ENCODE assay signal across 8 mouse cellular contexts in genomic region chr12:86037235-86037921, GRCm38 (mm10). TPM values are rescaled to one million over a fixed set of nuclear protein-coding genes. Genes with fewer than 3 reads are reported as not detected.
DNase-seq lines count a peak whose midpoint lies in the region; ATAC-seq and TF ChIP-seq lines count a peak whose summit lies in the region.
"Had no signal": no experiment of that assay in that cellular context is flagged by ENCODE, and none has a peak within 500 bp of the region (broad histone marks: within the 10 kb centered on the region; RNA-seq: fewer than 3 reads in every experiment).

No protein-coding gene starts in this region.

- DNase-seq in intestine, embryonic 14.5 days (ENCODE audit: low spot score) = peak; percentile 54
- DNase-seq in embryo, embryonic 9.5 days (ENCODE audit: extremely low spot score) = peak; percentile 47
- peak; percentile 51 for DNase-seq in neural tube, embryonic 11.5 days (ENCODE audit: low spot score)
- no peak for DNase-seq in thymus, postnatal 10 days (ENCODE audit: low spot score in 2 of 2)
- DNase-seq: cerebellum, postnatal 36 days had no signal

- peak overlapping the region; percentile 43; the same call in 1 of the 2 replicates for H3K27ac ChIP-seq in intestine, embryonic 14.5 days (ENCODE audit: low read depth)
- no peak overlapping the region for H3K27ac ChIP-seq in intestine, postnatal 0 days (ENCODE audit: low read depth, low read length)
- peak overlapping the region; percentile 53 for H3K27ac ChIP-seq in hindbrain, embryonic 13.5 days
- peak overlapping the region; percentile 42 for H3K27ac ChIP-seq in neural tube, embryonic 11.5 days (ENCODE audit: low read depth, low read length)

- H3K9me3 ChIP-seq in intestine, embryonic 14.5 days (ENCODE audit: control insufficient read depth, low read length) = no peaks in the 10 kb centered on the region
- H3K9me3 ChIP-seq in intestine, postnatal 0 days (ENCODE audit: control insufficient read depth) = no peaks in the 10 kb centered on the region
- no peaks in the 10 kb centered on the region for H3K9me3 ChIP-seq in hindbrain, embryonic 13.5 days
- H3K9me3 ChIP-seq in neural tube, embryonic 11.5 days (ENCODE audit: control insufficient read depth, low read length) = no peaks in the 10 kb centered on the region

- peak overlapping the region; percentile 15; the same call in 1 of the 2 replicates for H3K4me2 ChIP-seq in intestine, embryonic 14.5 days (ENCODE audit: low read length)
- H3K4me2 ChIP-seq in intestine, postnatal 0 days (replicated peaks; ENCODE audit: low read depth) = no peak overlapping the region
- no peak overlapping the region for H3K4me2 ChIP-seq in hindbrain, embryonic 13.5 days
- H3K4me2 ChIP-seq in neural tube, embryonic 11.5 days (ENCODE audit: low read depth) = no peak overlapping the region

- ATAC-seq in intestine, embryonic 14.5 days (replicated peaks; ENCODE audit: low FRiP score, low TSS enrichment, low read depth) = peak; percentile 60; the same call in 1 of the 2 replicates
- ATAC-seq in intestine, postnatal 0 days = no peak
- ATAC-seq in hindbrain, embryonic 13.5 days (ENCODE audit: low FRiP score) = peak; percentile 54; the same call in 1 of the 2 replicates
- peak; percentile 65 for ATAC-seq in neural tube, embryonic 11.5 days (ENCODE audit: insufficient read depth, low FRiP score, low TSS enrichment)
- ATAC-seq in cerebellum, adult (ENCODE audit: insufficient number of reproducible peaks, low FRiP score, low TSS enrichment) = no peak

- no peak overlapping the region for H3K4me3 ChIP-seq in intestine, embryonic 14.5 days (ENCODE audit: low read depth, low read length)
- H3K4me3 ChIP-seq in intestine, postnatal 0 days (ENCODE audit: low read depth, low read length) = no peak overlapping the region
- no peak overlapping the region for H3K4me3 ChIP-seq in hindbrain, embryonic 13.5 days
- H3K4me3 ChIP-seq in neural tube, embryonic 11.5 days (ENCODE audit: low read depth, low read length) = no peak overlapping the region

- 28% methylated on average over 12 of the region's 12 CpGs for WGBS in intestine, embryonic 14.5 days
- 53% methylated on average over 12 of the region's 12 CpGs for WGBS in intestine, postnatal 0 days
- WGBS in hindbrain, embryonic 13.5 days = 27% methylated on average over 12 of the region's 12 CpGs
- 14% methylated on average over 12 of the region's 12 CpGs for WGBS in neural tube, embryonic 11.5 days

- peaks cover 23% of the 10 kb centered on the region; the same call in 1 of the 2 replicates for H3K4me1 ChIP-seq in intestine, embryonic 14.5 days (replicated peaks; ENCODE audit: control insufficient read depth, insufficient read depth, low read length)
- H3K4me1 ChIP-seq in intestine, postnatal 0 days (replicated peaks; ENCODE audit: control insufficient read depth, insufficient read depth, low read length) = no peaks in the 10 kb centered on the region
- peaks cover 19% of the 10 kb centered on the region for H3K4me1 ChIP-seq in hindbrain, embryonic 13.5 days (replicated peaks)
- H3K4me1 ChIP-seq in neural tube, embryonic 11.5 days (ENCODE audit: control insufficient read depth, insufficient read depth, low read length) = peaks cover 15% of the 10 kb centered on the region

- TF ChIP-seq CTCF in intestine, postnatal 0 days (IDR thresholded peaks at IDR 0.05; ENCODE audit: low read depth) = no peak

- H3K36me3 ChIP-seq in intestine, embryonic 14.5 days (ENCODE audit: control insufficient read depth, insufficient read depth, low read length) = no peaks in the 10 kb centered on the region
- H3K36me3 ChIP-seq in intestine, postnatal 0 days (ENCODE audit: control insufficient read depth, insufficient read depth) = no peaks in the 10 kb centered on the region; the same call in 1 of the 2 replicates
- peaks cover 1% of the 10 kb centered on the region; the same call in 1 of the 2 replicates for H3K36me3 ChIP-seq in hindbrain, embryonic 13.5 days
- H3K36me3 ChIP-seq in neural tube, embryonic 11.5 days (ENCODE audit: control insufficient read depth, insufficient read depth, low read length) = no peaks in the 10 kb centered on the region

- H3K9ac ChIP-seq in intestine, embryonic 14.5 days (ENCODE audit: low read length) = no peak overlapping the region
- no peak overlapping the region for H3K9ac ChIP-seq in intestine, postnatal 0 days (ENCODE audit: low read depth, low read length)
- H3K9ac ChIP-seq in hindbrain, embryonic 13.5 days = 0 out of 2 replicates have a peak overlapping the region, but pooled peaks have one; percentile 35
- no peak overlapping the region for H3K9ac ChIP-seq in neural tube, embryonic 11.5 days (ENCODE audit: low read length)

- no peaks in the 10 kb centered on the region for H3K27me3 ChIP-seq in intestine, embryonic 14.5 days (replicated peaks; ENCODE audit: control insufficient read depth, insufficient read depth, low read length)
- H3K27me3 ChIP-seq in intestine, postnatal 0 days (replicated peaks; ENCODE audit: control insufficient read depth, insufficient read depth, low read length) = no peaks in the 10 kb centered on the region
- H3K27me3 ChIP-seq in hindbrain, embryonic 13.5 days = no peaks in the 10 kb centered on the region
- no peaks in the 10 kb centered on the region for H3K27me3 ChIP-seq in neural tube, embryonic 11.5 days (ENCODE audit: control insufficient read depth, insufficient read depth, low read length)

RNA-seq across cellular contexts. Expression of gene Tgfb3, which starts 41.5 kb away (rescaled TPM):
- polyA plus RNA-seq in intestine, embryonic 14.5 days (2014; fragmentation: Nextera tagmentation; extraction: Ambion mirVana) = 22.0 and 22.1 TPM in 2 replicates
- 8.5 and 9.2 TPM in 2 replicates for polyA plus RNA-seq in intestine, postnatal 0 days (2015; fragmentation: Nextera tagmentation; extraction: Ambion mirVana)
- 5.4 and 6.1 TPM in 2 replicates for polyA plus RNA-seq in hindbrain, embryonic 13.5 days (2015; fragmentation: Nextera tagmentation; extraction: Ambion mirVana)
- polyA plus RNA-seq in neural tube, embryonic 11.5 days (2014; fragmentation: Nextera tagmentation; extraction: Ambion mirVana) = 10.1 and 11.6 TPM in 2 replicates

RNA-seq across cellular contexts. Expression of gene Ift43, which starts 45.0 kb away (rescaled TPM):
- 81.5 and 88.7 TPM in 2 replicates for polyA plus RNA-seq in intestine, embryonic 14.5 days (2014; fragmentation: Nextera tagmentation; extraction: Ambion mirVana)
- polyA plus RNA-seq in intestine, postnatal 0 days (2015; fragmentation: Nextera tagmentation; extraction: Ambion mirVana) = 61.0 and 65.9 TPM in 2 replicates
- 67.9 and 72.9 TPM in 2 replicates for polyA plus RNA-seq in hindbrain, embryonic 13.5 days (2015; fragmentation: Nextera tagmentation; extraction: Ambion mirVana)
- 84.0 and 88.1 TPM in 2 replicates for polyA plus RNA-seq in neural tube, embryonic 11.5 days (2014; fragmentation: Nextera tagmentation; extraction: Ambion mirVana)

Comparison
In these comparisons a context has a peak if more than half of its experiments do, and no peak if none do; other contexts are left out.
1. ATAC-seq: peak in intestine, embryonic 14.5 days (single experiment), hindbrain, embryonic 13.5 days (single experiment) and neural tube, embryonic 11.5 days (single experiment); none in intestine, postnatal 0 days (single experiment) and cerebellum, adult (single experiment).
2. DNase-seq: peak in intestine, embryonic 14.5 days (single experiment), embryo, embryonic 9.5 days (single experiment) and neural tube, embryonic 11.5 days (single experiment); none in thymus, postnatal 10 days (0 of 2).